Mouse (Mus musculus) right cerebral cortex, adult 18-20 months (tissue): ENCODE measurements around the gene Aff3.

Source experiments
- DNase-seq: peaks from one replicate; pipeline ENCODE4 v3.0.0; 2022; ENCODE audit warnings: mixed read lengths

Aff3 gene

GRCm38 (mm10) chr1:38132942-38133341 lies 531.8 kb downstream of the Aff3 start:
- DNase-seq, result no peak

DNA sequence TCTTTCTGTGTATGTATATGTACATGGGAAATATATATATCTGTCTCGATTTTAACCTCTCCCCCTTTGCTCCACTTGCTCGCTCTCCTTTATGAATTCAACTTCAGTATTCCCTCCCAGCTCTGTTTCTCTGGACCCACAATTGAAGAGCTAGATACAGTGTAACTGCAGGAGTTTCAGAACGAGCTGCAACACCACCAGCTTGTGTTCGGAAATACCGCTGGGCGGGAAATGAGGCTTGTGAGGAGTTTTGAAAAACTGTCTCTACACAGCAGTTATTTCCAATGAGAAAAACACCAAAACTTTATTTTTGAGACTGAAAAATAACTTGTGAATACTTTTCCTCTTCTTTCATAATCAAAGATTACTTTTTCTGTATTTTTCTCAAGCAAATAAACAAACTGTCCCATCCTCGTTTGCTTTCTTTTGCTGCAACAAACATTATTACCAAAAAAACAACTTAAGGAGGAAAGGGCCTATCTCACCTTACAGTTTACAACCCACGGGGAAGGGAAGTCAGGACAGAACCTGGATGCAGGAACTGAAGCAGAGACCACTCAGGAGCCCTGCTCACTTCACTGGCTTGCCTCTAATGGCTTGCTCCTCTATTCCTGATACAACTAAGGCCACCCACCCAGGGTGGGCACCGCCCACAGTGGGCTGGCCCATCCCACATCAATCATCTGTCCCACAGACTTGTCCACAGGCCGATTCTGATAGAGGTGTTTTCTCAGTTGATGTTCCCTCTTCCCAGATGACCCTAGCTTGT lies 533.9 kb downstream of the Aff3 start:
- no peak for DNase-seq

- DNase-seq, result peak; percentile 96
Measured at GRCm38 (mm10) chr1:38129501-38130267, 535.1 kb downstream of the Aff3 start, which contains the start of gene Rev1. Gene Rev1 (minus strand): TSS chr1:38129801.

DNA sequence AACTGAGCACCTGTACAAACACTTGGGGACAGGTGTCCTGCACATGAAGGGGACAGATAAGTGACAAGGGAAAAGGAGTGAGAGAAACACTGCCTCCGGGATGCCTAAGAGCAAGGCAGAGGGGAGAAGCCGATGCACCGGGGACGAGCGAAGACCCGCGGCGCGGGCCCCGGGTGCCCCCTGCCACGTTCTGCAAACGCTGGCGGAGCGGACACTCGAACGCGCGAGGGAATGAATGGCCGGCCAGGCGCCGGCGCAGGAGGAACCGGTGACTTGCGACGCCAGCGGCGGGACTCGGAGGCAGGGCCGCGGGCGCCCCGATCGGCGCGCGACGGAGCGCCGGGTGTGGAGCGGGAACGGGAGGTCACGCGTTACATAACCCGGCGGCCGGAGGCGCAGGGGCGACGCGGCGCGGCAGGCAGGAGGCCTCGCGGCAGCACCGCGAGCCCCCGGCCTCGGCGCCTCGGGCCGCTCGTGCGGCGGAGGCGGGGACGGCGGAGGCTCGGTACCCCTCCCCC lies 535.8 kb downstream of the Aff3 start:
- peak; percentile 65 for DNase-seq
